Mouse (Mus musculus): ENCODE results near the gene Tjp3. TPM values are rescaled to one million over a fixed set of nuclear protein-coding genes. Genes with fewer than 3 reads are reported as not detected.

Gene Tjp3
- polyA plus RNA-seq, 1 experiment, result 8.1 TPM

GRCm38 (mm10) chr10:81304597-81305238 is 13.3 kb upstream of the Tjp3 start:
- peaks cover 24% of the 10 kb centered on the region for H3K36me3 ChIP-seq (ENCODE audit: control insufficient read depth, insufficient read depth, low read length)
- peak in 1 of 2 experiments; percentile 53 for DNase-seq (ENCODE audit: low read depth in 1 of 2, low spot score in 2 of 2)
- no peaks in the 10 kb centered on the region for H3K27me3 ChIP-seq (ENCODE audit: control insufficient read depth, insufficient read depth, low read length)
- peaks cover 51% of the 10 kb centered on the region for H3K4me1 ChIP-seq (ENCODE audit: control insufficient read depth, insufficient read depth, insufficient read length)
- H3K27ac ChIP-seq (ENCODE audit: insufficient read depth, low read length), result no peak overlapping the region
- 24% methylated on average over 7 of the region's 9 CpGs for WGBS
- no peak overlapping the region for H3K4me3 ChIP-seq (ENCODE audit: extremely low read depth, insufficient read depth, insufficient read length)
- TF ChIP-seq CTCF (IDR thresholded peaks at IDR 0.05; ENCODE audit: extremely low read depth, insufficient read depth, insufficient read length, insufficient replicate concordance) (peak; percentile 92), POLR2A (IDR thresholded peaks at IDR 0.05; ENCODE audit: low read depth, low read length) (no peak)

- 25% methylated on average over 7 of the region's 7 CpGs for WGBS
- TF ChIP-seq CTCF (IDR thresholded peaks at IDR 0.05; ENCODE audit: extremely low read depth, insufficient read depth, insufficient read length, insufficient replicate concordance) (no peak), POLR2A (IDR thresholded peaks at IDR 0.05; ENCODE audit: low read depth, low read length) (no peak)
- Histone ChIP-seq H3K36me3 (ENCODE audit: control insufficient read depth, insufficient read depth, low read length) (peaks cover 18% of the 10 kb centered on the region), H3K27ac (ENCODE audit: insufficient read depth, low read length) (no peak overlapping the region), H3K4me3 (ENCODE audit: extremely low read depth, insufficient read depth, insufficient read length) (no peak overlapping the region), H3K27me3 (ENCODE audit: control insufficient read depth, insufficient read depth, low read length) (no peaks in the 10 kb centered on the region), H3K4me1 (ENCODE audit: control insufficient read depth, insufficient read depth, insufficient read length) (peaks cover 57% of the 10 kb centered on the region)
- peak in 1 of 2 experiments; percentile 55 for DNase-seq (ENCODE audit: low read depth in 1 of 2, low spot score in 2 of 2)
Observed at GRCm38 (mm10) chr10:81303761-81304160, 12.4 kb upstream of the Tjp3 start.

GRCm38 (mm10) chr10:81303258-81303657 is 11.9 kb upstream of the Tjp3 start:
- Histone ChIP-seq H3K4me3 (ENCODE audit: extremely low read depth, insufficient read depth, insufficient read length) (no peak overlapping the region), H3K27me3 (ENCODE audit: control insufficient read depth, insufficient read depth, low read length) (no peaks in the 10 kb centered on the region), H3K4me1 (ENCODE audit: control insufficient read depth, insufficient read depth, insufficient read length) (peaks cover 62% of the 10 kb centered on the region), H3K36me3 (ENCODE audit: control insufficient read depth, insufficient read depth, low read length) (peaks cover 18% of the 10 kb centered on the region), H3K27ac (ENCODE audit: insufficient read depth, low read length) (0 out of 2 replicates have a peak overlapping the region, but pooled peaks have one; percentile 11)
- 34% methylated on average over 10 of the region's 10 CpGs for WGBS
- no peak for TF ChIP-seq POLR2A (IDR thresholded peaks at IDR 0.05; ENCODE audit: low read depth, low read length)
- TF ChIP-seq CTCF (IDR thresholded peaks at IDR 0.05; ENCODE audit: extremely low read depth, insufficient read depth, insufficient read length, insufficient replicate concordance), result no peak
- no peak for DNase-seq (ENCODE audit: low read depth in 1 of 2, low spot score in 2 of 2)

- Histone ChIP-seq H3K4me3 (ENCODE audit: extremely low read depth, insufficient read depth, insufficient read length) (no peak overlapping the region), H3K27ac (ENCODE audit: insufficient read depth, low read length) (peak overlapping the region; percentile 11; the same call in 1 of the 2 replicates), H3K4me1 (ENCODE audit: control insufficient read depth, insufficient read depth, insufficient read length) (peaks cover 67% of the 10 kb centered on the region), H3K36me3 (ENCODE audit: control insufficient read depth, insufficient read depth, low read length) (peaks cover 15% of the 10 kb centered on the region), H3K27me3 (ENCODE audit: control insufficient read depth, insufficient read depth, low read length) (no peaks in the 10 kb centered on the region)
- DNase-seq (ENCODE audit: low read depth in 1 of 2, low spot score in 2 of 2), result no peak
- TF ChIP-seq POLR2A (IDR thresholded peaks at IDR 0.05; ENCODE audit: low read depth, low read length) (no peak), CTCF (IDR thresholded peaks at IDR 0.05; ENCODE audit: extremely low read depth, insufficient read depth, insufficient read length, insufficient replicate concordance) (no peak)
- WGBS, result 18% methylated on average over 14 of the region's 14 CpGs
Observed at GRCm38 (mm10) chr10:81302781-81303218, 11.4 kb upstream of the Tjp3 start.

- peak overlapping the region; percentile 34; the same call in 1 of the 2 replicates for H3K27ac ChIP-seq (ENCODE audit: insufficient read depth, low read length)
- peaks cover 72% of the 10 kb centered on the region for H3K4me1 ChIP-seq (ENCODE audit: control insufficient read depth, insufficient read depth, insufficient read length)
- 76% methylated on average over 4 of the region's 4 CpGs for WGBS
- TF ChIP-seq POLR2A (IDR thresholded peaks at IDR 0.05; ENCODE audit: low read depth, low read length) (no peak), CTCF (IDR thresholded peaks at IDR 0.05; ENCODE audit: extremely low read depth, insufficient read depth, insufficient read length, insufficient replicate concordance) (no peak)
- DNase-seq (ENCODE audit: low read depth in 1 of 2, low spot score in 2 of 2), result no peak
- peaks cover 9% of the 10 kb centered on the region for H3K36me3 ChIP-seq (ENCODE audit: control insufficient read depth, insufficient read depth, low read length)
- no peak overlapping the region for H3K4me3 ChIP-seq (ENCODE audit: extremely low read depth, insufficient read depth, insufficient read length)
- H3K27me3 ChIP-seq (ENCODE audit: control insufficient read depth, insufficient read depth, low read length), result no peaks in the 10 kb centered on the region
Observed at GRCm38 (mm10) chr10:81302288-81302687, 10.9 kb upstream of the Tjp3 start.

GRCm38 (mm10) chr10:81301321-81301720 is 9.9 kb upstream of the Tjp3 start:
- H3K36me3 ChIP-seq (ENCODE audit: control insufficient read depth, insufficient read depth, low read length), result 0 out of 2 replicates have a peak, but pooled peaks cover 3% of the 10 kb centered on the region
- H3K4me3 ChIP-seq (ENCODE audit: extremely low read depth, insufficient read depth, insufficient read length), result no peak overlapping the region
- no peak overlapping the region for H3K27ac ChIP-seq (ENCODE audit: insufficient read depth, low read length)
- no peak for DNase-seq (ENCODE audit: low read depth in 1 of 2, low spot score in 2 of 2)
- no peak for TF ChIP-seq POLR2A (IDR thresholded peaks at IDR 0.05; ENCODE audit: low read depth, low read length)
- no peak for TF ChIP-seq CTCF (IDR thresholded peaks at IDR 0.05; ENCODE audit: extremely low read depth, insufficient read depth, insufficient read length, insufficient replicate concordance)
- H3K4me1 ChIP-seq (ENCODE audit: control insufficient read depth, insufficient read depth, insufficient read length), result peaks cover 80% of the 10 kb centered on the region
- no peaks in the 10 kb centered on the region for H3K27me3 ChIP-seq (ENCODE audit: control insufficient read depth, insufficient read depth, low read length)
- 63% methylated on average over 9 of the region's 9 CpGs for WGBS

- no peak for DNase-seq (ENCODE audit: low read depth in 1 of 2, low spot score in 2 of 2)
- Histone ChIP-seq H3K36me3 (ENCODE audit: control insufficient read depth, insufficient read depth, low read length) (no peaks in the 10 kb centered on the region), H3K27me3 (ENCODE audit: control insufficient read depth, insufficient read depth, low read length) (no peaks in the 10 kb centered on the region), H3K4me3 (ENCODE audit: extremely low read depth, insufficient read depth, insufficient read length) (no peak overlapping the region), H3K4me1 (ENCODE audit: control insufficient read depth, insufficient read depth, insufficient read length) (peaks cover 87% of the 10 kb centered on the region), H3K27ac (ENCODE audit: insufficient read depth, low read length) (peak overlapping the region; percentile 93; the same call in 1 of the 2 replicates)
- no peak for TF ChIP-seq POLR2A (IDR thresholded peaks at IDR 0.05; ENCODE audit: low read depth, low read length)
- TF ChIP-seq CTCF (IDR thresholded peaks at IDR 0.05; ENCODE audit: extremely low read depth, insufficient read depth, insufficient read length, insufficient replicate concordance), result no peak
- 90% methylated on average over 9 of the region's 9 CpGs for WGBS
Observed at GRCm38 (mm10) chr10:81300352-81300907, 9.0 kb upstream of the Tjp3 start.

Measured in spleen, adult 2 months (tissue).